Mouse (Mus musculus) neural tube, embryonic 14.5 days (tissue): ENCODE results near the gene Smtnl2. TPM values are rescaled to one million over a fixed set of nuclear protein-coding genes. Genes with fewer than 3 reads are reported as not detected.

Experiments used
- ATAC-seq: fragments of 200-750 bp; cut with Nextera tagmentation; 2 replicates; pipeline ENCODE4 v1.8.0; 2017; ENCODE audit warnings: low read depth, mild to moderate bottlenecking, moderate TSS enrichment, moderate library complexity
- H3K27ac ChIP-seq: fragments of 300-500 bp; sonication (generic); 2 replicates; pipeline ENCODE4 v1.5.1; 2014; ENCODE audit warnings: low read depth, mild to moderate bottlenecking, control low read depth, low read length, moderate library complexity, mixed read lengths
- H3K27me3 ChIP-seq: fragments of 300-500 bp; sonication (generic); 2 replicates; pipeline ENCODE4 v1.6.1; 2014; ENCODE audit warnings: low read length; ENCODE audit not compliant: control insufficient read depth, insufficient read depth
- H3K36me3 ChIP-seq: fragments of 300-500 bp; sonication (generic); 2 replicates; pipeline ENCODE4 v1.6.1; 2014; ENCODE audit warnings: low read length, mixed read lengths; ENCODE audit not compliant: control insufficient read depth, insufficient read depth
- H3K4me1 ChIP-seq: fragments of 300-500 bp; sonication (generic); 2 replicates; pipeline ENCODE4 v1.6.1; 2014; ENCODE audit warnings: low read length; ENCODE audit not compliant: control insufficient read depth, insufficient read depth
- H3K4me2 ChIP-seq: fragments of 300-500 bp; sonication (generic); 2 replicates; pipeline ENCODE4 v1.6.1; 2014; ENCODE audit warnings: mild to moderate bottlenecking, low read depth, low read length, control low read depth
- H3K4me3 ChIP-seq: fragments of 300-500 bp; sonication (generic); 2 replicates; pipeline ENCODE4 v1.5.1; 2014; ENCODE audit warnings: low read depth, low read length, control low read depth, mixed read lengths
- H3K9ac ChIP-seq: fragments of 300-500 bp; sonication (generic); replicated peaks from 2 replicates; pipeline ENCODE4 v1.6.1; 2014; ENCODE audit warnings: low read depth, mild to moderate bottlenecking, control low read depth, low read length, mixed read lengths
- H3K9me3 ChIP-seq: fragments of 300-500 bp; sonication (generic); 2 replicates; pipeline ENCODE4 v1.6.1; 2016; ENCODE audit warnings: low read length; ENCODE audit not compliant: control insufficient read depth
- WGBS: fragments of 180-500 bp; shearing (Covaris S2); extraction: QIAGEN DNeasy Blood & Tissue Kit; methylation state at CpG from one replicate; pipeline ENCODE4 v1.1.7; 2014; 5-methylcytosine and 5-hydroxymethylcytosine counted together
- polyA plus RNA-seq: library from polyadenylated mRNA; unstranded; fragments of >200 nt; fragmentation: Nextera tagmentation; extraction: Ambion mirVana; gene quantifications from 2 replicates; pipeline ENCODE4 v1.2.1, GENCODE M21; 2014

Smtnl2 gene
- polyA plus RNA-seq, 1 experiment from 2014 or later: 3.3 TPM

DNA sequence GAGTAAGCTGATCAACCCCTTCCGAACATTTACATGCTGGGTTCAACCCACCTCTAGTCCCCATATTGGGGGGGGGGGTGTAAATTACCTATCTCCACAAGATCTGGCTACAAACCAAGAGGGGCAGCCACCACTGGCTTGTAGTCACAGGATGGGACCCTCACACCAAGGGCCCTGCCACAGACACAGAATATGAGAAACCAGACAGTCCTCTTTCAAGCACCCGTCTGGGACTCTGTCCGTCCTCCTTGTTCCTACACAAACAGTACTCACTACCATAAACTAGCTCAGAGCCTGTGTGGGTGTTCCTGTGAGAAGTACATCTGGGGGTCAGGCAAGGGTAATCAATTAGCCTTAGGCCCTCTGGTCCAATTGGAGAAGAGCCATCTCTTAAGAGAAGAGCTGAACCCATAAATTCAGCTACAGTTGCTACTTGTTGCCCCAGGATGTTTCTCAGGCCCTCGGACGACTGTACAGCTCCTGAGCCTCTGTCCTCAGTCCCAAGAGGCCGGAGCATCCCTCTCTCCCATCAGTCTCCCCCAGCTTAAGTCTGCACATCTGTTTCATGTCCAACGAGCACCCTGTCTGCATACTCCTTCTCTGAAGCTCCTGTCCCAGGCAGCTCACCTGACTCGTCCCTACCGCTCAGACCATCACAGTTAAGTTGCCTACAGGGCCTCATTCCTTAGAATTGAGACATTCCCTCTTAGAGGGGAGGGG lies 2.9 kb downstream of the Smtnl2 start:
- Histone ChIP-seq H3K27ac (no peak overlapping the region), H3K9me3 (no peaks in the 10 kb centered on the region), H3K4me1 (peaks cover 9% of the 10 kb centered on the region; the same call in 1 of the 2 replicates), H3K4me3 (no peak overlapping the region), H3K36me3 (no peaks in the 10 kb centered on the region), H3K9ac (no peak overlapping the region), H3K4me2 (no peak overlapping the region), H3K27me3 (peaks cover 3% of the 10 kb centered on the region; the same call in 1 of the 2 replicates)
- 28% methylated on average over 9 of the region's 9 CpGs for WGBS
- ATAC-seq: no peak

- no peak for ATAC-seq
- WGBS: 6% methylated on average over 7 of the region's 7 CpGs
- H3K4me3 ChIP-seq: no peak overlapping the region
- no peak overlapping the region for H3K4me2 ChIP-seq
- H3K36me3 ChIP-seq: no peaks in the 10 kb centered on the region
- H3K9ac ChIP-seq: no peak overlapping the region
- H3K27me3 ChIP-seq: peaks cover 3% of the 10 kb centered on the region; the same call in 1 of the 2 replicates
- H3K4me1 ChIP-seq: peaks cover 9% of the 10 kb centered on the region; the same call in 1 of the 2 replicates
- no peak overlapping the region for H3K27ac ChIP-seq
- H3K9me3 ChIP-seq: no peaks in the 10 kb centered on the region
Measured at GRCm38 (mm10) chr11:72407574-72407973, 3.9 kb downstream of the Smtnl2 start.

DNA sequence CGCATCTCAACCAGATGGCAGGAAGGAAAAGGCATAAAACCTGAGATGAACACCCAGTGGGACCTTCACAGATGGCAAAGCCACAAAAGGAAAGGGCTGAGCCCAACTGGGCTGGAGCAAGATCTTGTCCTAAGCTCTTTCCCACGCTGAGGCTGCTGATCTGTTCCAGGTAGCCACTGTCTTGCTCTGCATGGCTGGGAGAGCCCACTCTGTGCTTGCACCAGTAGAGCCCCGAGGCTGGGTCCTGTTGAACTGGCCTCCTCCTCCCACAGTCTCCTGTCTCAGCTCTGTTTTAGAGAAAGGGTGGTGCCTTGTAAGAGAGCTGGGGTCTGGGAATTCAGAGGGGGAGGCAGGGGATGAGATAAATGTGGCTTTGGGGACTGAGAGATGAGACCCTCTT lies 4.4 kb downstream of the Smtnl2 start:
- WGBS: 14% methylated on average over 3 of the region's 3 CpGs
- H3K9me3 ChIP-seq: no peaks in the 10 kb centered on the region
- peaks cover 3% of the 10 kb centered on the region; the same call in 1 of the 2 replicates for H3K27me3 ChIP-seq
- no peak overlapping the region for H3K4me2 ChIP-seq
- H3K9ac ChIP-seq: no peak overlapping the region
- no peak overlapping the region for H3K4me3 ChIP-seq
- no peak overlapping the region for H3K27ac ChIP-seq
- no peaks in the 10 kb centered on the region for H3K36me3 ChIP-seq
- no peak for ATAC-seq
- H3K4me1 ChIP-seq: peaks cover 9% of the 10 kb centered on the region; the same call in 1 of the 2 replicates

- Histone ChIP-seq H3K4me3 (no peak overlapping the region), H3K36me3 (no peaks in the 10 kb centered on the region), H3K27ac (no peak overlapping the region), H3K4me1 (peaks cover 7% of the 10 kb centered on the region; the same call in 1 of the 2 replicates), H3K9ac (no peak overlapping the region), H3K27me3 (peaks cover 3% of the 10 kb centered on the region; the same call in 1 of the 2 replicates), H3K4me2 (no peak overlapping the region), H3K9me3 (no peaks in the 10 kb centered on the region)
- 63% methylated on average over 8 of the region's 8 CpGs for WGBS
- no peak for ATAC-seq
Measured at GRCm38 (mm10) chr11:72406079-72406675, 5.3 kb downstream of the Smtnl2 start.

DNA sequence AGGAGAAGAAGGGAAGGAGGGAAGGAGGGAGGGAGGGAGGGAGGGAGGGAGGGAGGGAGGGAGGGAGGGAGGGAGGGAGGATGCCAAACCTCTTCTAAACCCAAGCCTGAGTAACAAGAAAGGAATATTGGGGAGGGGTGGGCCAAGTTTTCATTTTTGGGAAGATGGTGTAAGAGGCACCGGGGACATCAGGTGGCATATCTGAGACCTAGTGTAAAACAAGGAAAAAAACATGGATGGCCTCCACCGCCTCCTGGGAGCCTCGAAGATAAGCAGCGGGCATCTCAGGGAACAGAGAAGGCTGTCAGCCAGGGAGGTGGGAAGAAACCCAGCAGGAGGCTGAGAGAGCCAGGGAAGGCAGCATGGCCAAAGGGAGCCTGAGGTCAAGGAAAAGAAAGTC lies 6.0 kb downstream of the Smtnl2 start:
- 75% methylated on average over 4 of the region's 4 CpGs for WGBS
- no peak for ATAC-seq

DNA sequence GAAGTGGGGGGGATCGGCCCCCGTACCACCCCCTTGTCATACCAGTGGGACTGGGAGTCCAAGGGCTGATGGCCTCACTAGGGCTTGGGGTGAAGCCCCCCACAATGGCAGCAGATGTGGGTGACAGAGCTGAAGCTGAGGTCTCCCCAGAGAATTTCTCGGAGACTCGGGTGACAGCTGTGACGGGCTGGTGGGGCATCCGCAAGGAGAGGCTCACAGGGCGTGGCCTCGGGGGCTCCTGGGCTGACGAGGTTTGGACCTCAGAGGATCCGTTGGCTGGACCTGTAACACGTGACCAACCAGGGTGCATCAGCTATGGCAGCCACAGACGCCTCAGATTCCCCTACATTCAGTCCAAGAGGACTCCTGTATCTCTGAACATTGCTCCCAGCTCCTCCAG lies 8.5 kb downstream of the Smtnl2 start:
- Histone ChIP-seq H3K4me1 (no peaks in the 10 kb centered on the region), H3K4me3 (no peak overlapping the region), H3K36me3 (no peaks in the 10 kb centered on the region), H3K9me3 (no peaks in the 10 kb centered on the region), H3K27ac (no peak overlapping the region), H3K27me3 (no peaks in the 10 kb centered on the region; the same call in 1 of the 2 replicates), H3K4me2 (no peak overlapping the region), H3K9ac (no peak overlapping the region)
- WGBS: 91% methylated on average over 12 of the region's 12 CpGs
- no peak for ATAC-seq

More for the DNA sequence above, 6.0 kb downstream of the Smtnl2 start:
- no peaks in the 10 kb centered on the region for H3K36me3 ChIP-seq
- no peak overlapping the region for H3K4me2 ChIP-seq
- H3K9me3 ChIP-seq: no peaks in the 10 kb centered on the region
- H3K4me1 ChIP-seq: peaks cover under 1% of the 10 kb centered on the region; the same call in 1 of the 2 replicates
- H3K27ac ChIP-seq: no peak overlapping the region
- H3K4me3 ChIP-seq: no peak overlapping the region
- H3K27me3 ChIP-seq: no peaks in the 10 kb centered on the region; the same call in 1 of the 2 replicates
- no peak overlapping the region for H3K9ac ChIP-seq

DNA sequence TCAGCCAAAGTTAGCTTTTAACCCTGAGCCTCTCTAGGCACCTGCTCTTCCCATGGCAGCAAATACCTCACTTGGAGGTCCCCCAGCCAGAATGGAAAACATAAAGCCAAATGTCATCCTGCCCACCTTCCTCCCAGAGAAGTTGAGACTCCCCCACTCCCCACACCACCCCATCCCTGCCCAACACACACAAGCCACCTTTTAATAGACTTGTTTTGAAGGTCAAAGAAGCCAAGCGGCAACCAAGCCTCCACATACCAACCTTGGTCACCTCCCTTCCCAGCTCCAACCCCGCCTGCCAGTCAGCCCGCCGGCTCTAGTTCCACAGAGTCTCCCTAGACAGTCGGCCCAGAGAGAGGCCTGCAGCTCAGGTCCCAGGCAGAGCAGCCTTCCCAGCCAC lies 9.5 kb downstream of the Smtnl2 start:
- no peak overlapping the region for H3K9ac ChIP-seq
- no peak for ATAC-seq
- 86% methylated on average over 5 of the region's 5 CpGs for WGBS

DNA sequence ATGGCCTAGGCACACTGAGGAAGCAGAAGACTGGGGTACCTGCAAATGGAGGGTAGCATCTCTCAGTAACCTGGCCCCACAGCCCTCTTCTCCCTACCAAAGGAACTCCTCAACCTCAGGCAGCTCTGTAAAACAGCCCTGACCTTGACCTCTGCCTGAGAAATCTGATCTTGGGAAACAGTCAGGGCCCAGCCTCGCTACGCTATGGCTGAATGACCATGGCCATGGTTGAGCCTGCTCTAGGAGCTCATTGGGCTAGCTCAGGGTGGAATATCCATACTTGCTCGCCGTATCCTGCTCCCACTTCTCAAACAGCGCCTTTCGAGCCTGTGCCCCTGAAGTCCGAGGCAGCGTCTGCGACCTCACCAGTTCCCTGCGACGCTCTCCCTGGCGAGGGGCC lies 10.4 kb downstream of the Smtnl2 start:
- H3K9ac ChIP-seq: no peak overlapping the region
- no peaks in the 10 kb centered on the region for H3K36me3 ChIP-seq
- H3K4me3 ChIP-seq: no peak overlapping the region
- H3K4me1 ChIP-seq: no peaks in the 10 kb centered on the region
- 87% methylated on average over 12 of the region's 12 CpGs for WGBS
- H3K27me3 ChIP-seq: no peaks in the 10 kb centered on the region
- H3K27ac ChIP-seq: no peak overlapping the region
- ATAC-seq: no peak
- no peaks in the 10 kb centered on the region for H3K9me3 ChIP-seq
- no peak overlapping the region for H3K4me2 ChIP-seq

More for the DNA sequence above, 9.5 kb downstream of the Smtnl2 start:
- H3K4me3 ChIP-seq: no peak overlapping the region
- H3K4me2 ChIP-seq: no peak overlapping the region
- H3K27me3 ChIP-seq: no peaks in the 10 kb centered on the region
- no peak overlapping the region for H3K27ac ChIP-seq
- H3K36me3 ChIP-seq: no peaks in the 10 kb centered on the region
- no peaks in the 10 kb centered on the region for H3K4me1 ChIP-seq
- H3K9me3 ChIP-seq: no peaks in the 10 kb centered on the region

GRCm38 (mm10) chr11:72397811-72398525 lies 13.5 kb downstream of the Smtnl2 start:
- H3K4me2 ChIP-seq: no peak overlapping the region
- ATAC-seq: no peak
- H3K36me3 ChIP-seq: no peaks in the 10 kb centered on the region
- no peak overlapping the region for H3K9ac ChIP-seq
- no peak overlapping the region for H3K4me3 ChIP-seq
- WGBS: 89% methylated on average over 8 of the region's 8 CpGs
- 0 out of 2 replicates have a peak, but pooled peaks cover 2% of the 10 kb centered on the region for H3K4me1 ChIP-seq
- H3K27ac ChIP-seq: no peak overlapping the region
- no peaks in the 10 kb centered on the region for H3K27me3 ChIP-seq
- H3K9me3 ChIP-seq: no peaks in the 10 kb centered on the region
